ENCODE assay signal across 8 mouse cellular contexts in genomic region chr5:120588569-120589094, GRCm38 (mm10). TPM values are rescaled to one million over a fixed set of nuclear protein-coding genes. Genes with fewer than 3 reads are reported as not detected.
A peak's percentile ranks its signal among the peaks of the same experiment; 100 is the strongest.
DNase-seq lines count a peak whose midpoint lies in the region; ATAC-seq lines count a peak whose summit lies in the region.

Tpcn1 (minus strand) TSS chr5:120588673.
Iqcd (plus strand) TSS chr5:120589016.

- peak within 1 kb of the TSS; percentile 76 for H3K9ac ChIP-seq in heart, embryonic 14.5 days (ENCODE audit: low read length)
- peak within 1 kb of the TSS; percentile 98 for H3K9ac ChIP-seq in liver, embryonic 13.5 days
- H3K9ac ChIP-seq in stomach, embryonic 16.5 days (ENCODE audit: low read length): peak within 1 kb of the TSS; percentile 89

- peak within 1 kb of the TSS; percentile 94 for H3K4me2 ChIP-seq in heart, embryonic 14.5 days (ENCODE audit: low read length)
- peak within 1 kb of the TSS; percentile 83 for H3K4me2 ChIP-seq in liver, embryonic 13.5 days
- H3K4me2 ChIP-seq in stomach, embryonic 16.5 days (ENCODE audit: low read depth, low read length): peak within 1 kb of the TSS; percentile 88

- no peaks in the 10 kb centered on the region for H3K27me3 ChIP-seq in heart, embryonic 14.5 days (ENCODE audit: control insufficient read depth, insufficient read depth, low read length)
- no peaks in the 10 kb centered on the region for H3K27me3 ChIP-seq in liver, embryonic 13.5 days
- H3K27me3 ChIP-seq in stomach, embryonic 16.5 days (ENCODE audit: control insufficient read depth, insufficient read depth, low read length): no peaks in the 10 kb centered on the region

- H3K27ac ChIP-seq in heart, embryonic 14.5 days (replicated peaks in 1 of 2; ENCODE audit: control insufficient read depth in 1 of 2, insufficient read depth in 1 of 2, low read depth in 2 of 2, low read length in 2 of 2): peak within 1 kb of the TSS; percentile 33 to 57; a peak in 2 of 4 replicates
- H3K27ac ChIP-seq in liver, embryonic 13.5 days: peak within 1 kb of the TSS; percentile 97
- peak within 1 kb of the TSS; percentile 34 for H3K27ac ChIP-seq in stomach, embryonic 16.5 days (ENCODE audit: low read length)

- DNase-seq in CD4-positive helper T cell, adult 2 months (ENCODE audit: low read depth, low spot score): peak; percentile 99
- peak; percentile 99 for DNase-seq in brain, embryonic 18.5 days (ENCODE audit: low read depth, low spot score)
- DNase-seq in kidney, postnatal 14 days: peak; percentile 100
- DNase-seq in liver, embryonic 13.5 days: peak; percentile 99
- peak; percentile 98 for DNase-seq in neural tube, embryonic 10.5 days (ENCODE audit: extremely low spot score, low spot score)

- H3K9me3 ChIP-seq in heart, embryonic 14.5 days (ENCODE audit: control insufficient read depth, low read length): no peaks in the 10 kb centered on the region
- peaks cover 3% of the 10 kb centered on the region for H3K9me3 ChIP-seq in liver, embryonic 13.5 days (replicated peaks)
- 0 out of 2 replicates have a peak, but pooled peaks cover 8% of the 10 kb centered on the region for H3K9me3 ChIP-seq in stomach, embryonic 16.5 days (replicated peaks; ENCODE audit: control insufficient read depth, low read length)

- ATAC-seq in erythroid progenitor cell, adult 5-6 weeks (replicated peaks; ENCODE audit: low FRiP score, poor library complexity, severe bottlenecking): peak; percentile 80
- ATAC-seq in heart, embryonic 14.5 days (ENCODE audit: insufficient number of reproducible peaks, insufficient read depth, low FRiP score, low read depth): peak; percentile 98
- peak; percentile 91 for ATAC-seq in liver, embryonic 13.5 days (ENCODE audit: low read depth)
- peak; percentile 98 for ATAC-seq in stomach, embryonic 16.5 days (ENCODE audit: insufficient read depth, low FRiP score)

- H3K4me3 ChIP-seq in heart, embryonic 14.5 days (ENCODE audit: control insufficient read depth in 1 of 2, insufficient read depth in 1 of 2, low read depth in 1 of 2, low read length in 2 of 2): peak within 1 kb of the TSS; percentile 63 to 78
- peak within 1 kb of the TSS; percentile 91 for H3K4me3 ChIP-seq in liver, embryonic 13.5 days (replicated peaks)
- peak within 1 kb of the TSS; percentile 78 for H3K4me3 ChIP-seq in stomach, embryonic 16.5 days (replicated peaks; ENCODE audit: low read length)

- H3K36me3 ChIP-seq in heart, embryonic 14.5 days (ENCODE audit: control insufficient read depth, insufficient read depth, low read length): peaks cover 14% of the 10 kb centered on the region
- H3K36me3 ChIP-seq in liver, embryonic 13.5 days: peaks cover 19% of the 10 kb centered on the region
- no peaks in the 10 kb centered on the region for H3K36me3 ChIP-seq in stomach, embryonic 16.5 days (ENCODE audit: control insufficient read depth, insufficient read depth, low read length)

- under 1% methylated on average over 35 of the region's 35 CpGs for WGBS in heart, embryonic 14.5 days
- WGBS in liver, embryonic 13.5 days (ENCODE audit: insufficient replicate concordance): under 1% methylated on average over 35 of the region's 35 CpGs
- under 1% methylated on average over 35 of the region's 35 CpGs for WGBS in stomach, embryonic 16.5 days

- peaks cover 18 to 28% of the 10 kb centered on the region in 2 experiments for H3K4me1 ChIP-seq in heart, embryonic 14.5 days (ENCODE audit: control insufficient read depth in 2 of 2, insufficient read depth in 2 of 2, low read length in 2 of 2)
- H3K4me1 ChIP-seq in liver, embryonic 13.5 days (replicated peaks): peaks cover 71% of the 10 kb centered on the region
- H3K4me1 ChIP-seq in stomach, embryonic 16.5 days (ENCODE audit: control insufficient read depth, insufficient read depth, low read length): peaks cover 22% of the 10 kb centered on the region

RNA-seq across cellular contexts. Expression of gene Tpcn1, which starts in this region (rescaled TPM):
- total RNA-seq in erythroid progenitor cell, adult 5-6 weeks (2015; ENCODE audit: low replicate concordance): 107 and 136 TPM in 2 replicates
- 57.0 and 72.9 TPM in 2 replicates for total RNA-seq in erythroid progenitor cell, adult 5-6 weeks (2017; ENCODE audit: low replicate concordance)
- 14.5 and 17.1 TPM in 2 replicates for polyA plus RNA-seq in heart, embryonic 14.5 days (2014; fragmentation: Nextera tagmentation; extraction: Ambion mirVana)
- polyA plus RNA-seq in liver, embryonic 13.5 days (2015; fragmentation: Nextera tagmentation; extraction: Ambion mirVana): 21.4 and 22.7 TPM in 2 replicates
- polyA plus RNA-seq in stomach, embryonic 16.5 days (2015; fragmentation: Nextera tagmentation; extraction: Ambion mirVana): 21.5 and 23.8 TPM in 2 replicates

RNA-seq across cellular contexts. Expression of gene Iqcd, which starts in this region (rescaled TPM):
- 2.5 TPM in 1 of 2 replicates, not detected in the other for total RNA-seq in erythroid progenitor cell, adult 5-6 weeks (2015; ENCODE audit: low replicate concordance)
- 3.1 and 3.3 TPM in 2 replicates for total RNA-seq in erythroid progenitor cell, adult 5-6 weeks (2017; ENCODE audit: low replicate concordance)
- polyA plus RNA-seq in heart, embryonic 14.5 days (2014; fragmentation: Nextera tagmentation; extraction: Ambion mirVana): 0.43 TPM in 1 of 2 replicates, not detected in the other
- 1.8 and 1.9 TPM in 2 replicates for polyA plus RNA-seq in liver, embryonic 13.5 days (2015; fragmentation: Nextera tagmentation; extraction: Ambion mirVana)
- polyA plus RNA-seq in stomach, embryonic 16.5 days (2015; fragmentation: Nextera tagmentation; extraction: Ambion mirVana): 0.34 and 0.67 TPM in 2 replicates

Comparison
In these comparisons a context has a peak if more than half of its experiments do, and no peak if none do; other contexts are left out.
1. Peak in every context shown above with its lines: DNase-seq, ATAC-seq, H3K4me3 ChIP-seq and H3K27ac ChIP-seq.
2. H3K27ac ChIP-seq: peak in every context shown above with its lines; median percentile 97 in liver, embryonic 13.5 days; 45 in heart, embryonic 14.5 days; 34 in stomach, embryonic 16.5 days.